Mouse (Mus musculus) embryo, embryonic 11.5 days (tissue): ENCODE data around the gene Gm20388.

Source experiments
- DNase-seq: peaks from one replicate; pipeline ENCODE4 v3.0.0-alpha.2; 2012; ENCODE audit warnings: low read depth, low spot score

The Gm20388 gene

DNA sequence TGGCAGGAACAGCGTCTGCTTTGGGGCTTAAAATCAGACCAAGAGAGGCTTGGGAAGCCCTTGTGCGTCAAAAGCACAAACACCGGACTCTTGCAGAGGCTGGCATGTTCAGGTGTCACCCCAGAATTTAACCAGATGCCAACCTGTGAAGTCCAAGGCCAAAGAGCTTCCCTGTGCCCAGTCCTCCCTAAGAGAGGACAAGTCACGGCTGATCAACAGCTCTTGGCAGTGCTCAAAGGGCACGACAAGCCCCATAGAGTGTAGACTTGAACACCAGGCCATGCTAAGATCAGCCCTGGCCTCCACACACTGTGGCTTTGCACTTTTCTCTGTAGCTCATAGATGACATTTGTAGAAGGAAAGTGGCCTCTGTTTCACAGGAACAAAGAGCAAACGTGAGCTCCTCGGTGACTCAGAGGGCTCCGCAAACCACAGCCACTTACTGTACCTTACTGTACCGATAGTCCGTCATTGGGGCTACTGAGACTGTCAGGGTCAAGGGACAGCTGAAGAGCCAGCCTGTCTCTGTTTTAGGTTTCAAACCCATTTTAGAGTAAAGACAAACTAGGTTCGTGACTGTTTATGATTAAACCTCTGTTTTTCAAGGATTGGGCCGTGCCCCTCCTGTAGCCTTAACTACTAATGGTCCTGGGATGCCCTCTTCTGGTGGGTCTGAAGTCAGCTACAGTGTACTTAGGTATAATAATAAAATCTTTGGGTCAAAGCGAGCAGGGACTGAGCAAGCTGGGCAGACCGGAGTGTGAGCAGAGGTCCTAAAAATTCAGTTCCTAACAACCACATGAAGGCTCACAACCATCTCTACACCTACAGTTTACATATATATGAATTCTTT, 2022.3 kb downstream of the Gm20388 start:
- DNase-seq, result no peak

- DNase-seq, result no peak
Measured at GRCm38 (mm10) chr8:121934506-121934905, 2023.9 kb downstream of the Gm20388 start.

- no peak for DNase-seq
Measured at GRCm38 (mm10) chr8:121934923-121935322, 2024.3 kb downstream of the Gm20388 start.

DNA sequence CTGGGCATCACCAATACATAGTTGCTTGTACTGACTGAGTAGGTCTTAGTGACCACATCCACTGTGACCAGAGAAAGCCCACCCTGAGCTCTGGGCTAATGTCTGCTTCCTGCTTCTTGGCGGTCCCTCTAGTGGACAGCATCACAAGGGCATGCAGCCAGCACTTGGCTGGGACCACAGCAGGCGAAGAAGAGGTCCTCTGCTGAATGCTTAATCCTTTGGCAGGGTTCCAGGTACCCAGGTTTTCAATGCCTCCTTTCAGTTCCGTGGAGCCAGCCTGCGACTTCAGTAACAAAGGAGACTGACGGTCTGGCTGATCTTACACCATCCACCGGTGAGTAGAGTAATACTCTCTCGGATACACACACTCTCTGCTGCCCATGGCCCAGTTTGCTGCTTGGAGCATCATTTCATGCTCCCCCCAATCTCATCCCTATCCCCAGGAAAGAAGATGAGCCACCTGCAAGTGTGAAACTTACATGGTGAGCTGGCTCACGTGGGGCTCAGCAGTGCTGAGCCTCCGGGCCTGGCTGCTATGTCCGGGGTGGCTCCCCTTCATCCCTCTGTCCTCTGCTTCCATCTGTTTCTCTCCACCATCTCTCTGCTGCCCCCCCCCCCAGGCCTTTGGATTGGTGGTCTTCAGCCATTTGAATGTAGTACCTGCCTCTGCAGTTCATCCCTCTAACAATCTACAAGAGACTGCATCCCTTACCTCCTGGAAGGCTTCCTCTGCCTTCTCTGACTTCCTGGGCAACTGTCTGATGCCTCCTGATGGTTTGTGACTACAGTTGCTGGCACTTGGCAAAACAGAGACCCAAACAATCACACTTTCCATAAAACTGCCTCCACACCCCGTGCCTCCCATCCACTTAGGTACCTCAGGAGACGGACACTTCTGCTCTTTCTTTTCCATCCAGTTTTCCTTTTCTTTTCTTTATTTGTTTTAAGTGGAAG, 2025.0 kb downstream of the Gm20388 start:
- peak; percentile 51 for DNase-seq

- DNase-seq, result no peak
Measured at GRCm38 (mm10) chr8:121936391-121936790, 2025.8 kb downstream of the Gm20388 start.

DNA sequence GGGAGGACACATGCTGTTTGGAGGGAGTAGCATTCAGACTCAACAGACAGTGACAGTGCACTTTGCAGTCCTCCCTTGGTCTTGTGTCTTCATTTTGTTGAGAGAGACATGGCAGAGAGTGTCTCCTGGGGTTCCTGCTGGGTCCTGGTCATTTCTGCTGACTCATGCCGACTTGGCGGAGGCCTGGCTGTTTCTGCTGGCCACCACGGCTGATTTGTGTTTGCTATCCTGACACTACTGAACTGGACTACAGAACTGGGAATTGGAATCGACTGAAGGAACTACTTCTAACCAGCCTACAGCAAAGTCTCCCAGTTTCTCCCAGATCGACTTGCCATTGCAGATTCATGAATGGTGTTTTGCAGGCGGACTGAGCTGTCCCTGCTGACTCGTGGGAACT, 2028.1 kb downstream of the Gm20388 start:
- DNase-seq, result no peak

- DNase-seq, result no peak
Measured at GRCm38 (mm10) chr8:121943057-121943540, 2032.5 kb downstream of the Gm20388 start.

DNA sequence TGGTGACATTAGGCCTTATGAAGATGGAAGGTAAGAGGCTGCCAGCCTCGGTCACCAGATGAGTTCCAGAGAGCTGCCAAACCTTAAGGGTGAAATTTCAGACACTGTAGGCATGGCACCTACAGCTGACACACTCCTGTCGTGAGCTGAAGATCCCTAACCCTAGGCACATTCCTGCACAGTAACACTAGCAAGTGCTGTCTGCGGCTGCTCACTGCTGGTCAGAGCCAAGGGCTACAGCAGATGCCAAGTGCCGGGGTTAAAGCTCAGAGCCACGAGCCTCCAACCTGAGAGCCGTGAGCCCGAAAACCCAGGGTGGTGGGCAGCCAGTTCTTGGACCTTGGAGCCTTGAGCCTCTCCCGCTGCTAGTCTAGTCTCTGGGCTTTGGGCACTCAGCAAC, 2033.1 kb downstream of the Gm20388 start:
- no peak for DNase-seq

GRCm38 (mm10) chr8:121944831-121945230, 2034.2 kb downstream of the Gm20388 start, which contains the start of gene Car5a:
Gene Car5a, minus strand, starts transcription at chr8:121944904.
- no peak for DNase-seq

GRCm38 (mm10) chr8:121946351-121946750, 2035.7 kb downstream of the Gm20388 start:
- DNase-seq, result no peak

GRCm38 (mm10) chr8:121947047-121947752, 2036.6 kb downstream of the Gm20388 start:
- no peak for DNase-seq

DNA sequence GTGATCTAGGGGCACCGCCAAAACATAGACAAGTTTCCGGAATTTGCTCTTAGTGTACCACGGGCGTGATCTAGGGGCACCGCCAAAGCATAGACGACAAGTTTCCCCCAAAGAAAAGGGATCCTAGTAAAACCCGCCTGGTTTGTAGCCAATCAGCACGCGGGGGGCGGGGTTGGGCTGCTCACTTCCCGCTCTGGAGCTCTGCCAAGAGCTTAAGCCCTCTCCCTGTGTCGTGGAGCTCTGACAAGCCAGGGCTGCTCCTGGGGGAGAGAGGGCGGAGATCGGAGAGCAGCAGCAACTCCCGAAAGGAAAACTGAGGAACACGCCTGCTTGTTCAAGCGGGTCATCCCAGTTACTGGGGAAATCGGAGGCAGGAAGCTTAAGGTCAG, 2037.1 kb downstream of the Gm20388 start:
- peak; percentile 90 for DNase-seq

GRCm38 (mm10) chr8:121948321-121949145, 2037.9 kb downstream of the Gm20388 start:
- DNase-seq, result no peak

DNA sequence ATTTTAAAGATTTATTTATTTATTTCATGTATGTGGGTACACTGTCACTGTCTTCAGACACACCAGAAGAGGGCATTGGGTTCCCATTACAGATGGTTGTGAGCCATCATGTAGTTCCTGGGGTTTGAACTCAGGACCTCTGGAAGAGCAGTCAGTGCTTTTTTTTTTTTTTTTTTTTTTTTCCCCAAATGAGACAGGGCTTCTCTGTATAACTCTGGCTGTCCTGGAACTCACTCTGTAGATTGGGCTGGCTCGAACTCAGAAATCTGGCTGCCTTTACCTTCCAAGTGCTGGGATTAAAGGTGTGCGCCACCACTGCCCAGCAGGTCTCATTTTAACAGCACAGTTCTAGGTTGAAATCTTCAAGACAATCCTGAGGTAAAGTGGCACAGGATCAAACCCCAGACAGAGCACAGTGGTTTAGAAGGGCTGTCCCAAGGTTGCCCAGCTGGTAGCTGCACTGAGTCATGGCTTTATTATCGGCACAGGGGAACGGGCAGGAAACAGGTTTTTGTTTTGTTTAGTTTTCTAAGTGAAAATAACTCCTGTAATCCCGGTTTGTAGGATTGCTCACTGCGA, 2038.7 kb downstream of the Gm20388 start, which contains the start of gene Banp:
TSS of gene Banp (plus strand) at position 529 of the 579 bp plus-strand sequence.
- DNase-seq, result no peak

DNA sequence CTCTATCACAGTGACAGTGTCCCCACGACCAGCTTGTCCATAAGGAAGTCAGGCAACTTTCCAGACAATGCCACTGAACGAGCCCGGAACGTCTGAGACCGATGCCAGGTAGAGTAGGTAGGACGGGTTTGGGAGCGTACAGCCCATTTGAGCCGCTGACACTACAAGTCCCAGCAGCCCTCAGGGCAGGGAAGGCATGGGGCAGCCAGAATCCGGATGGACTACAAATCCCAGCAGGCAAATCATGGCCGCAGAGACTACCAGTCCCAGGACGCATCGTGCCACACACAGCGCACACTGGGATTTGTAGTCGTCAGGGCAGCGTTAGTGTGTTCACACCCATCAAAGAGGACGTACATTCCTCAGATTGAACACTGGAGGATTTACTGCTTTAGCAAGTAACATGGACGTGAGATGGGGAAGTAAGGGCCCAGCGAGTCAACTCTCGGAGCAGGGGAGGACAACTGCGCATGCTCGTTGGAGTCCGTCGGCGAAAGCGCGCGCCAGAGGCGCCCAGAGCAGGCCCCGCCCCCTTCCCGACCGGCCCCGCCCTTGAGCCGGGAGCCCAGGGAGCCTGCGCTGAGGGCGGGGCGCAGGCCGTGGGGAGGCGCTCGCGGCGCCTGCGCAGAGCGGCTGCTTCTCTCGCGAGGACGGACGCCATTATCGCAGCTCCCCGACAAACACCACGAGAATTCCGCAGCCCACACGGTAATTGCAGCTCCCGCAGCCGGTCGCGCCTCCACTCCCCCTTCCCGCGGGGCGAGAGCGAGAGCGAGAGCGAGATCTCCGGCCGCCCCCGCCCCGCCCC, 2039.5 kb downstream of the Gm20388 start:
- DNase-seq, result peak; percentile 97

- no peak for DNase-seq
Measured at GRCm38 (mm10) chr8:121950749-121951655, 2040.4 kb downstream of the Gm20388 start.

GRCm38 (mm10) chr8:121951656-121952009, 2041.0 kb downstream of the Gm20388 start:
- DNase-seq, result no peak

- DNase-seq, result no peak
Measured at GRCm38 (mm10) chr8:121952122-121952521, 2041.5 kb downstream of the Gm20388 start.
